Mouse (Mus musculus) bone marrow macrophage, adult 2 months (primary cell): Measurements from ENCODE around the gene Ephb2.

Source experiments
- CTCF ChIP-seq: IDR thresholded peaks from 2 replicates; pipeline ENCODE4 v1.5.1; 2012; ENCODE audit warnings: low read depth, mild to moderate bottlenecking, low read length, moderate library complexity
- POLR2A ChIP-seq: IDR thresholded peaks from 2 replicates; pipeline ENCODE4 v1.6.1; 2012; ENCODE audit warnings: mild to moderate bottlenecking, low read depth, low read length, borderline replicate concordance

GRCm38 (mm10) chr4:136789821-136790220 lies 46.0 kb downstream of the Ephb2 start:
- TF ChIP-seq POLR2A (no peak), CTCF (no peak)
